Mouse (Mus musculus): ENCODE measurements around the gene Reg2. TPM values are rescaled to one million over a fixed set of nuclear protein-coding genes. Genes with fewer than 3 reads are reported as not detected.
"Not testable (repeated sequence)": the region's sequence is repeated elsewhere in the genome, so short reads cannot be mapped to it uniquely, and the experiment has no call there.

Gene Reg2
- not detected in 2 replicates for total RNA-seq (2017)

- not testable (repeated sequence) for ATAC-seq (replicated peaks in 1 of 2; ENCODE audit: insufficient read depth in 1 of 2, low FRiP score in 2 of 2, low TSS enrichment in 1 of 2, low read depth in 1 of 2, poor library complexity in 2 of 2, severe bottlenecking in 2 of 2)
Observed at GRCm38 (mm10) chr6:78395323-78395722, at the start of gene Reg2. Gene Reg2, plus strand, starts transcription at chr6:78395623.

- no peak for ATAC-seq (replicated peaks in 1 of 2; ENCODE audit: insufficient read depth in 1 of 2, low FRiP score in 2 of 2, low TSS enrichment in 1 of 2, low read depth in 1 of 2, poor library complexity in 2 of 2, severe bottlenecking in 2 of 2)
Observed at GRCm38 (mm10) chr6:78361971-78362563, 33.4 kb upstream of the Reg2 start.

- no peak for ATAC-seq (replicated peaks in 1 of 2; ENCODE audit: insufficient read depth in 1 of 2, low FRiP score in 2 of 2, low TSS enrichment in 1 of 2, low read depth in 1 of 2, poor library complexity in 2 of 2, severe bottlenecking in 2 of 2)
Observed at GRCm38 (mm10) chr6:78370357-78370756, 25.1 kb upstream of the Reg2 start, which contains the start of gene Reg3b. Gene Reg3b, plus strand, starts transcription at chr6:78370657.

DNA sequence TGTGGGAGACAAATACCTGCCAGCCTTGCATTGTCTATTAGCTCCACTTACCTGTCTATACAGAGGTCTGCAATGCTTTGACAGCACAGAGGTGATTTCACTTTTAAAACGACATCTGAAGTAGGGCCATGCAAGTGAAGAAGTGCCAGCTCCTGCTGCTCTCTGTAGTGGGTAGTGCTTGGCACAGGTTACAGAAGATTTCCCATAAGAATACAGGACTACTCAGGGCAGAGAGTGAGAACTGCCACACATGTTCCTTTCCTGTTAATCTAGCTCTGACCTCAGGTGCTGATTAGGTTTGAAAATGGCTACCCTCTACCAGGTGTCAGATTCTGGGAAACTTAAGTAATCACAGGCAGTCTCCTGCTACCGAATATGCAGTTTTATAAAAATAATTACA is 16.7 kb upstream of the Reg2 start, which contains the start of gene Reg3d:
TSS of gene Reg3d (minus strand) at position 101 of the 400 bp plus-strand sequence.
- ATAC-seq (replicated peaks in 1 of 2; ENCODE audit: insufficient read depth in 1 of 2, low FRiP score in 2 of 2, low TSS enrichment in 1 of 2, low read depth in 1 of 2, poor library complexity in 2 of 2, severe bottlenecking in 2 of 2) = no peak

GRCm38 (mm10) chr6:78380409-78380808 is 15.0 kb upstream of the Reg2 start, which contains the start of gene Reg3a:
Gene Reg3a, plus strand, starts transcription at chr6:78380709.
- ATAC-seq (replicated peaks in 1 of 2; ENCODE audit: insufficient read depth in 1 of 2, low FRiP score in 2 of 2, low TSS enrichment in 1 of 2, low read depth in 1 of 2, poor library complexity in 2 of 2, severe bottlenecking in 2 of 2) = no peak

DNA sequence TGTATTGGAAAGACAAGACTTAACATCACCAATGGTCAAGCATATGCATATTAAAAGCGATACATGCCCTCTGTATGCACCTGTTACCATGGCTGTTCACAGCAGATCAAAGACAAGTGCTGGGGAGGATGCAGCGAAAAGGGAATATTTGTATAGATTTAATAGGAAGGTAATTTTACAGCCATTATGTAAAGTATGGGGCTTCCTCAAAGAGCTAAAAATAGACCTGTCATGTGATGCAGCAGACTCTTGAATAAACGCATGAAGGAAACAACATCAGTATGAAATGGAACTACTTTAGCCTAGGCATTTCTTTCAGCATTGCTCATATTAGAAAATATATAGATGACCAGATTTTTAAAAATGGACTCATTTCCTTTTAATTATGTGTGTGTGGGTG is 9.8 kb upstream of the Reg2 start:
- ATAC-seq (replicated peaks in 1 of 2; ENCODE audit: insufficient read depth in 1 of 2, low FRiP score in 2 of 2, low TSS enrichment in 1 of 2, low read depth in 1 of 2, poor library complexity in 2 of 2, severe bottlenecking in 2 of 2) = no peak

GRCm38 (mm10) chr6:78422411-78422810 is 27.0 kb downstream of the Reg2 start, which contains the start of gene Reg1:
Gene Reg1, plus strand, starts transcription at chr6:78422711.
- not testable (repeated sequence) for ATAC-seq (replicated peaks in 1 of 2; ENCODE audit: insufficient read depth in 1 of 2, low FRiP score in 2 of 2, low TSS enrichment in 1 of 2, low read depth in 1 of 2, poor library complexity in 2 of 2, severe bottlenecking in 2 of 2)

GRCm38 (mm10) chr6:78425497-78425896 is 30.1 kb downstream of the Reg2 start:
- ATAC-seq (replicated peaks in 1 of 2; ENCODE audit: insufficient read depth in 1 of 2, low FRiP score in 2 of 2, low TSS enrichment in 1 of 2, low read depth in 1 of 2, poor library complexity in 2 of 2, severe bottlenecking in 2 of 2) = no peak

GRCm38 (mm10) chr6:78447202-78447601 is 51.8 kb downstream of the Reg2 start:
- no peak for ATAC-seq (replicated peaks in 1 of 2; ENCODE audit: insufficient read depth in 1 of 2, low FRiP score in 2 of 2, low TSS enrichment in 1 of 2, low read depth in 1 of 2, poor library complexity in 2 of 2, severe bottlenecking in 2 of 2)

GRCm38 (mm10) chr6:78448409-78448808 is 53.0 kb downstream of the Reg2 start:
- ATAC-seq (replicated peaks in 1 of 2; ENCODE audit: insufficient read depth in 1 of 2, low FRiP score in 2 of 2, low TSS enrichment in 1 of 2, low read depth in 1 of 2, poor library complexity in 2 of 2, severe bottlenecking in 2 of 2) = no peak

GRCm38 (mm10) chr6:78452804-78453203 is 57.4 kb downstream of the Reg2 start:
- ATAC-seq (replicated peaks in 1 of 2; ENCODE audit: insufficient read depth in 1 of 2, low FRiP score in 2 of 2, low TSS enrichment in 1 of 2, low read depth in 1 of 2, poor library complexity in 2 of 2, severe bottlenecking in 2 of 2) = no peak

Other genes starting within 250 kb of the Reg2 start
- gene Reg3b, start 25.0 kb upstream of the Reg2 start, total RNA-seq (2017) = not detected in 2 replicates
- not detected in 2 replicates for gene Reg3d, start 16.8 kb upstream of the Reg2 start, total RNA-seq (2017)
- gene Reg3a, start 14.9 kb upstream of the Reg2 start, total RNA-seq (2017) = not detected in 2 replicates
- not detected in 2 replicates for gene Reg1, start 27.1 kb downstream of the Reg2 start, total RNA-seq (2017)
- gene Reg3g, start 73.2 kb downstream of the Reg2 start, total RNA-seq (2017) = not detected in 2 replicates

Data from hematopoietic stem cell, adult 5-6 weeks (primary cell).